Mouse (Mus musculus) liver, adult 2 months (tissue): Measurements from ENCODE around the gene Cyth1.

ENCODE experiments used
- CTCF ChIP-seq: fragments of 200-500 bp; IDR thresholded peaks from 2 replicates; pipeline ENCODE4 v1.5.1; 2011; ENCODE audit warnings: low read depth, low read length, control low read depth
- POLR2A ChIP-seq: fragments of 200-500 bp; IDR thresholded peaks from 2 replicates; pipeline ENCODE4 v1.6.1; 2011; ENCODE audit warnings: low read length, control low read depth; ENCODE audit not compliant: insufficient read depth; ENCODE audit errors: extremely low read depth

GRCm38 (mm10) chr11:118085961-118086360 lies 162.4 kb downstream of the Cyth1 start:
- no peak for TF ChIP-seq POLR2A
- no peak for TF ChIP-seq CTCF
